Mouse (Mus musculus): ENCODE data around the gene Tnfrsf19. TPM values are rescaled to one million over a fixed set of nuclear protein-coding genes. Genes with fewer than 3 reads are reported as not detected.

Tnfrsf19 gene
- total and polyA plus RNA-seq, 2 experiments = 3.5 to 6.2 TPM

GRCm38 (mm10) chr14:61045446-61046090 is 722 bp downstream of the Tnfrsf19 start:
- Histone ChIP-seq H3K27ac (replicated peaks; ENCODE audit: insufficient read depth, low read depth, low read length) (peak overlapping the region; percentile 54), H3K4me3 (ENCODE audit: insufficient read depth, low read depth, low read length) (peak overlapping the region; percentile 1; the same call in 1 of the 2 replicates), H3K9ac (ENCODE audit: low read depth, low read length) (peak overlapping the region; percentile 56; the same call in 1 of the 2 replicates), H3K4me1 (ENCODE audit: control insufficient read depth, insufficient read depth, low read length) (peaks cover 10% of the 10 kb centered on the region; the same call in 1 of the 2 replicates), H3K27me3 (ENCODE audit: control insufficient read depth, insufficient read depth, low read length) (no peaks in the 10 kb centered on the region), H3K79me2 (ENCODE audit: control insufficient read depth, insufficient read depth, low read length) (no peaks in the 10 kb centered on the region), H3K36me3 (ENCODE audit: control insufficient read depth, insufficient read depth, low read length) (no peaks in the 10 kb centered on the region)
- 5% methylated on average over 19 of the region's 19 CpGs for WGBS
- DNase-seq (ENCODE audit: extremely low read depth, low read depth, low spot score) = peak; percentile 88
- TF ChIP-seq POLR2A (IDR thresholded peaks at IDR 0.05; ENCODE audit: extremely low read depth, insufficient read depth, low read length) (no peak), CTCF (IDR thresholded peaks at IDR 0.05; ENCODE audit: low read depth, low read length) (no peak)

DNA sequence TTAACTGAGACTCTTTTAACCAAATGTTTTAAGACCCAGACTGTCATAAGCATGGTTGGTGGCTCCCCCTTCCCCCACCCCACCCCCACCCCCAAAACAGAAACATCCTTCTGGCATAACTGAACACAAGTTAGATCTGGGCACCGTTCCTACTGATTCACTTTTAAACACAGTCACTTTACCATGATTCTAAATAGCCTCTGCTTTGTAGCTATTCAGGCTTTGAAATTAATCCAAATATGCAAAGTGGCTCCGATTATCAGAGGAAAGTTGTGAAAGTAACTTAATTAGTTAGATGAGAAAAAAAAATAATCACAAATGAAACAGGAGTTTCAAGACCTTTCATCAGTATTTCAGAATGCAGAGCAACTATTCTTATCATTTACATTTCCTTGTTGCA is 2.0 kb downstream of the Tnfrsf19 start:
- Histone ChIP-seq H3K27me3 (ENCODE audit: control insufficient read depth, insufficient read depth, low read length) (no peaks in the 10 kb centered on the region), H3K36me3 (ENCODE audit: control insufficient read depth, insufficient read depth, low read length) (no peaks in the 10 kb centered on the region), H3K27ac (replicated peaks; ENCODE audit: insufficient read depth, low read depth, low read length) (no peak overlapping the region), H3K4me3 (ENCODE audit: insufficient read depth, low read depth, low read length) (no peak overlapping the region), H3K4me1 (ENCODE audit: control insufficient read depth, insufficient read depth, low read length) (peaks cover 10% of the 10 kb centered on the region; the same call in 1 of the 2 replicates), H3K79me2 (ENCODE audit: control insufficient read depth, insufficient read depth, low read length) (no peaks in the 10 kb centered on the region), H3K9ac (ENCODE audit: low read depth, low read length) (no peak overlapping the region)
- DNase-seq (ENCODE audit: extremely low read depth, low read depth, low spot score) = no peak
- WGBS = 35% methylated on average over 2 of the region's 2 CpGs
- TF ChIP-seq CTCF (IDR thresholded peaks at IDR 0.05; ENCODE audit: low read depth, low read length) = no peak
- no peak for TF ChIP-seq POLR2A (IDR thresholded peaks at IDR 0.05; ENCODE audit: extremely low read depth, insufficient read depth, low read length)

DNA sequence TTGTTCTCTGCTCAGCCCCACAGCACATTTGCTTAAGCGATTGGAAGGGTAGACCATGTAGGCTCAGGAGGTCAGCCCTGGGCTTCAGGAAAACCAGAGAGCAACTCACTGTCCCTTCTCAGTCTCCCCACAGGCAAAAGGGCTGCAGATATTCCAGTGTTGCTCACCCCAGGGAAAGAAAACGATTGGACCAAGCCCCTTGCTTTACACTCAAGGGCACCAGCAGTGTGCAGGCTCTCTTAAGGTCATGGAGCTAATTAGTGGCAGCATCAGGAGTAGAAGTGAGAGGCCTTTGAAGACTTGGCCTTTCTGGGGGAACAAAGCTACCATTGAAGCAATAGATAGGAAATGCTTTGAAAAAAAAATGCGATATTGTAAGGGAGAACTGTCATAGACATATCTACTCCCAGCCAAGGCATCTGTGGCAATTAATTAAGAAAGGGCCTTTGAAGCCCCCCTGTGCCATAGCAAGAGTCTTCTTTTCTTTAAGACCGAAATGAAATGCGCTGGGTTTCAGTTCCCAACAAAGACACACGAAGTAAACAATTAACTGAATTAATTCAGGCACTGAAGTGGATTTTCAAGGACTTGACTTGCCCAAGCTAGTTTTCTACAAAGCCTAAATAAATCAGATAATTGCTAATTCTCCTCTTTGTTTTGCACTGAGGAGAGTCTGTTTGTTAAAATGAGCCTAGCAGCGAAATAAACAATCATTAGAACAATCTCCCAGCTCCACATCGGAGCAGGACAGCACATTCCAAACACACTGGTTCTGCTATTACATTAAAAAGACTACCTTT is 2.6 kb downstream of the Tnfrsf19 start:
- Histone ChIP-seq H3K27ac (replicated peaks; ENCODE audit: insufficient read depth, low read depth, low read length) (no peak overlapping the region), H3K9ac (ENCODE audit: low read depth, low read length) (no peak overlapping the region), H3K4me3 (ENCODE audit: insufficient read depth, low read depth, low read length) (no peak overlapping the region), H3K27me3 (ENCODE audit: control insufficient read depth, insufficient read depth, low read length) (no peaks in the 10 kb centered on the region), H3K79me2 (ENCODE audit: control insufficient read depth, insufficient read depth, low read length) (no peaks in the 10 kb centered on the region), H3K4me1 (ENCODE audit: control insufficient read depth, insufficient read depth, low read length) (peaks cover 10% of the 10 kb centered on the region; the same call in 1 of the 2 replicates), H3K36me3 (ENCODE audit: control insufficient read depth, insufficient read depth, low read length) (no peaks in the 10 kb centered on the region)
- WGBS = 46% methylated on average over 8 of the region's 8 CpGs
- TF ChIP-seq POLR2A (IDR thresholded peaks at IDR 0.05; ENCODE audit: extremely low read depth, insufficient read depth, low read length) (no peak), CTCF (IDR thresholded peaks at IDR 0.05; ENCODE audit: low read depth, low read length) (no peak)
- no peak for DNase-seq (ENCODE audit: extremely low read depth, low read depth, low spot score)

GRCm38 (mm10) chr14:61042291-61042690 is 4.0 kb downstream of the Tnfrsf19 start:
- peak overlapping the region; percentile 34; the same call in 1 of the 2 replicates for H3K27ac ChIP-seq (replicated peaks; ENCODE audit: insufficient read depth, low read depth, low read length)

DNA sequence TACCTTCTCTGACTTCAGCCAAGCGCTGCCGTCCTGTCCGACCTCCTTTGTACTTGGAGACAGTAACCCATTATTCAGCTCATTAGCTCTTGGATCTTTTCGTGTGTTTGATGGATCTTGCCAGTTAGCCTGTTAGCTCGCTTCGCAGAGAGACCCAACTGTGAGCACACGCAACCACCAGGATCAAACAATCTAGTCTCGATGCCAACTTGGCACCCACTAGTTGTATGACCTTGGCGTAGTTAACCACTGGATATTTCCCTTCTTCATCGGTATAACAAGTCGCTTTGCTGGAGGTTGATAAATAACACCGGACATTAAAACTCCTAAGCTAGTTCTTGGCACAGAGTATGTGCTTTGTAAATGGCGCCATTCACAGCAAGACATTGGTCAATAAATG is 6.1 kb downstream of the Tnfrsf19 start:
- H3K9ac ChIP-seq (ENCODE audit: low read depth, low read length) = no peak overlapping the region
- H3K27ac ChIP-seq (replicated peaks; ENCODE audit: insufficient read depth, low read depth, low read length) = no peak overlapping the region
- H3K4me3 ChIP-seq (ENCODE audit: insufficient read depth, low read depth, low read length) = no peak overlapping the region
- H3K27me3 ChIP-seq (ENCODE audit: control insufficient read depth, insufficient read depth, low read length) = no peaks in the 10 kb centered on the region
- H3K36me3 ChIP-seq (ENCODE audit: control insufficient read depth, insufficient read depth, low read length) = no peaks in the 10 kb centered on the region
- TF ChIP-seq POLR2A (IDR thresholded peaks at IDR 0.05; ENCODE audit: extremely low read depth, insufficient read depth, low read length) (no peak), CTCF (IDR thresholded peaks at IDR 0.05; ENCODE audit: low read depth, low read length) (no peak)
- DNase-seq (ENCODE audit: extremely low read depth, low read depth, low spot score) = peak; percentile 81
- H3K79me2 ChIP-seq (ENCODE audit: control insufficient read depth, insufficient read depth, low read length) = no peaks in the 10 kb centered on the region
- WGBS = 54% methylated on average over 13 of the region's 13 CpGs
- H3K4me1 ChIP-seq (ENCODE audit: control insufficient read depth, insufficient read depth, low read length) = peaks cover 8% of the 10 kb centered on the region

More at GRCm38 (mm10) chr14:61042291-61042690, 4.0 kb downstream of the Tnfrsf19 start:
- H3K4me3 ChIP-seq (ENCODE audit: insufficient read depth, low read depth, low read length) = no peak overlapping the region
- H3K27me3 ChIP-seq (ENCODE audit: control insufficient read depth, insufficient read depth, low read length) = no peaks in the 10 kb centered on the region
- H3K4me1 ChIP-seq (ENCODE audit: control insufficient read depth, insufficient read depth, low read length) = peaks cover 12% of the 10 kb centered on the region
- TF ChIP-seq CTCF (IDR thresholded peaks at IDR 0.05; ENCODE audit: low read depth, low read length) (no peak), POLR2A (IDR thresholded peaks at IDR 0.05; ENCODE audit: extremely low read depth, insufficient read depth, low read length) (no peak)
- H3K36me3 ChIP-seq (ENCODE audit: control insufficient read depth, insufficient read depth, low read length) = no peaks in the 10 kb centered on the region
- WGBS = 32% methylated on average over 3 of the region's 3 CpGs
- DNase-seq (ENCODE audit: extremely low read depth, low read depth, low spot score) = peak; percentile 91
- no peaks in the 10 kb centered on the region for H3K79me2 ChIP-seq (ENCODE audit: control insufficient read depth, insufficient read depth, low read length)
- H3K9ac ChIP-seq (ENCODE audit: low read depth, low read length) = no peak overlapping the region
